Mouse (Mus musculus) retina, embryonic 14.5 days (tissue): ENCODE measurements at regions not wholly inside any gene's neighbourhood (a gene's known extent, or its start where the extent isn't known, plus 50 kb on each side); places are given as distances from the start of the nearest gene placed in this dataset.
"Not testable (repeated sequence)": the region's sequence is repeated elsewhere in the genome, so short reads cannot be mapped to it uniquely, and the experiment has no call there.

Experiments used
- DNase-seq: peaks from one replicate; pipeline ENCODE4 v3.0.0-alpha.2; 2015; ENCODE audit warnings: low spot score

DNA sequence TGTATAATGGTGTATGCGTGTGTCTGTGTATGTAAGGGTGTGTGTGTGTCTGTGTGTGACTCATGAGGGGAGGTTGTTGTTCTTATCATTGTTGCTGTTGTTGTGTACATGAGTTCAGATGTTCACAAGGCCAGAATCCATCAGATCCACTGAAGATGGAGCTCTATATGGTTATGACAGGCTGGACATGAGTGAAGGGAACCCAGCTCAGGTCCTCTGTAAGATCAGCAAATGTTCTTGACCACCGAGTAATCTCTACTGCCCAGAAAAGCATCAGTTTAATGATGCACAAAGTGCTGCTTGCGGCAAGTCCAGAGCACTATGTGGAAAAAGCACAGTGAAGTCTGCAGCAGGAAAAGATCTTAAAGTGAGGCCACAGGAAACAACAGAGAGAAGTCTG, 77.5 kb downstream of the Gm15319 start:
- not testable (repeated sequence) for DNase-seq

DNA sequence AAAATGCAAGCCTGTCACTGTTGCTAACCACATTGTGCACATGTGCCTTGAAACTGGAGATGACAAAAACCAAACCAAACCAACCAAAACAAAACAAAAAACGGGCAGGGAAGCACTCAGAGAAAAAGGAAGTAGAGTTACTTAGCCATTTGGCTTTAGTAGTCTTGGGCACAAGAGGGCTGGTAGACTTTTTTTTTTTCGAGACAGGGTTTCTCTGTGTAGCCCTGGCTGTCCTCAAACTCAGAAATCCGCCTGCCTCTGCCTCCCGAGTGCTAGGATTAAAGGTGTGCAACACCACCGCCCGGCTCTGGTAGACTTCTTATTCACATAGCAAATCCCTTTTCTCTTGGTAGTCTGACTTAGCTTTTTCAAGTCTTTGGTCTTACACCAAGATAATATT, 78.2 kb downstream of the Gm15319 start:
- not testable (repeated sequence) for DNase-seq

DNA sequence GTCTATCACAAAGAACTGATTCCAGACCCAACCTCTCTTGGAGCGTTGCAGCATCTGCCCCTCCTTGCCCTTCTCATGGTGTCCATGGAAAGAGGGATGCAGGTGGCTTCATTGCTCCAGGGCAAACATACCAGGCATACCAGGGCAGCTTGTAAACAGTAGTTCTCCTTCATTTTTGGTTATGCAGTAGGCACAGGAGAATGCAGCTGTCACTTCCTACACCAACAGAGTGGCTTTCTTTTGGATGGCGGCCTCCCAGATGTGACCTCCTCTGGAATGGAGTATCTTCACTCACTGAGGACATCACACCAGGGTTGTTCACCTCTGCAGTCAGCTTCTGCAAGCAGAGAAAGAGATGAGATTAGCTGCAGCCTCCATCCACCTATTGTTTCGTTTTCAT, 79.9 kb downstream of the Gm15319 start:
- DNase-seq, result not testable (repeated sequence)

DNA sequence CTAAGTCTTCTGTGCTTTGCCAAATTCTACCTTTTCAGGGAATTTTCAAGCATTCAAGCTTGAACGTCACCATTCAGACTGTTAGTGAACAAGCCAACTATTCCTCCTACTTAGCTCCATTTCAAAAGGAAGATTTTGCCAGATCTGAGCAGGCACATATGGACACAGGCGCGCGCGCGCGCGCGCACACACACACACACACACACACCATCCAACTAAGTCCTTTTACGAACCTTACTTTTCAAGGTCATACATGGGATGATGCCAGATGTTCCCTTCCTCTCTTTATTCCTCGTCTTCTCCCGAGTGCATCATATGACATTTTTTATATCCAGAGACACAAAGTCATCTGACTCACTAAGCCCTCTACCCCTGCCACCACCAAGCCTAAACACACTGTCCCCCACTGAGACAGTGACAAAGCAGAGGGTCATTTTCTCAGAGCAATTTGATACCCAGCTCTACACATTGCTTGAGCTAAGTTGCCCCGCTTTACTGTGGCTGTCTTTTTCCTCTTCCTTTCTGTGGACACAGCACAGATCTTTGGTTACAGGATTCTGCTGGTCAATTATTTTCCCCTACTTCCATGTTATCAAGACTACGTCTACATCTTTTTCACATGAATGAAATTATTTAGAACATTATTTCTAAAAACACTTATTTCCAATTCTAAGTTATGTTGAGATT, 81.7 kb downstream of the Gm15319 start:
- DNase-seq, result not testable (repeated sequence)

DNA sequence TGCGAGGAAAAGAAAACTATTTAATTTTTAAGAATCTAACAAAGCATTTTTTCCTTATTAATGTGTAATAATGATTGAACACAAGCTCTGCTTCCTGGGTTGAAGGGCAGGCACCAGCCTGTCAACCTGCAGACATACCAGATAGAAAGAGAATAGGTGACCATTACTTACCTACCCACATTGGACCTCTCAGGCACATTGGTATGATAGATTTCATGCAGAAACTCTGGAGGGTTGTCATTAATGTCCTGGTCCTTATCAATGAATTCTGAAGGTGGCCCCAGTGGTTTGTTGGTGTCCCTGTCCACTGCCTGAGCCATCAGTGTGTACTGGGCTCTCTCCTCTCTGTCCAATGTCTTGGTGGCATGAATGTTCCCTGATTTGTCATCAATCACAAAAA, 85.3 kb downstream of the Gm15319 start:
- DNase-seq, result not testable (repeated sequence)

DNA sequence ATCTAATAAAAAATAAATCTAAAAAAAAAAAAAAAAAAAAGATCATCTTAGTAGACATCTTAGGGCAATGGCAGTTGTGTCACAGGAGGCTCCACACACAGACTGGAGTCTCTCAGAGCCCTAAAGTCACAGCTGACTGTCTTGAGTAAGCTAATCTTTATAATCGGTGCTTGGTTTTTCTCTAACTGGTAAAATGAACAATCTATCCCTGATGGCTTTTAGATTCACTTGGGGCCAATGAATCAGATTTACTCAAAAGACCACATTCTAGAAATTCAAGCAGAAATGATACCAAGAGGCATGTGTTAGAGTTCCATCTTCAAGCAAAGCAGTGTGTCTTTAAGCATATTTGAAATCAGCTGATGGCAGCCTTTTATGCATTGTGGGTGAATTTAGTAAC, 86.3 kb downstream of the Gm15319 start:
- DNase-seq, result not testable (repeated sequence)

DNA sequence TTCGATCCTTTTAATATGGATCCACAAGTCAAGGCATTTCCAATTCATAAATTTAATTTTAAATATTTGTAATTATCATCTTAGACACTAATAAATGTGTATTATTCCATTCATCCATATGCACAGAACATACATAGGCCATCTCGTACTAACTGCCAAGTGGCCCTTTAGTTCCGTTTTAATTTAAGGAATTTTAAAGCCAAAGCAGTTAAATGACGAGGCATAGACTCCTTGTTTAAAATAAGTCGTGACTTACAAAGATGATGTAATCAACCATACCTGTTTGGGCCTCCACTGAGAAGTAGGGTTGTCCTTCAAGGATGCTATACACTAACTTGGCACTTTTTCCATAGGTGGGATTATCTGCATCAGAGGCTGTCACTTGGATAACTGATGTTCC, 89.2 kb downstream of the Gm15319 start:
- not testable (repeated sequence) for DNase-seq

DNA sequence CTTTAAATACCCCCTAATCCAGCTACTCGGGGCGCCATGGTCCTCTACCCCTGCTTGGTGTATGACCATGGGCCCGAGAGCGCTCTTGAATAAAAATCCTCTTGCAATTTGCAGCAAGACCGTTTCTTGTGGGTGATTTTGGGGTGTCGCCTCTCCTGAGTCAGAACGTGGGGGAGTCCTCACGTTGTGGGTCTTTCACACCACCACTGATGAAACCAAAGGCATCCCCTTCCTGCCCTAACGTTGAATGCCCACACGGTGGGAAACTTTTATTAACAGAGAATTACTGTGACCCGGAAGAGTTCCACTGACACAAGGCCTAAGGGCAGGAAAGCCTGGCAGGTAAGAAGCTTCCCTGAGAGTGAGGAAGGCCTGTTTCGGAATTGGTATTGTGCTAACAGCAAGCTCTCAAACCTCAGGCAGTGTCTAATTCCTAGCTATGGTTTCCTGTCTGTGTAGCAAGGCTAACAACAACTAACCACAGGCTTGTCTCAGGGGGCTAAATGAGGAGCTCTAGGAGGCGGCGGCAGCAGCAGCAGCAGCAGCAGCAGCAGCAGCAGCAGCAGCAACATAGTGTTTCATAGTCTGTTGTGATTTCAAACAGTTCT, 95.4 kb downstream of the Gm15319 start:
- not testable (repeated sequence) for DNase-seq

DNA sequence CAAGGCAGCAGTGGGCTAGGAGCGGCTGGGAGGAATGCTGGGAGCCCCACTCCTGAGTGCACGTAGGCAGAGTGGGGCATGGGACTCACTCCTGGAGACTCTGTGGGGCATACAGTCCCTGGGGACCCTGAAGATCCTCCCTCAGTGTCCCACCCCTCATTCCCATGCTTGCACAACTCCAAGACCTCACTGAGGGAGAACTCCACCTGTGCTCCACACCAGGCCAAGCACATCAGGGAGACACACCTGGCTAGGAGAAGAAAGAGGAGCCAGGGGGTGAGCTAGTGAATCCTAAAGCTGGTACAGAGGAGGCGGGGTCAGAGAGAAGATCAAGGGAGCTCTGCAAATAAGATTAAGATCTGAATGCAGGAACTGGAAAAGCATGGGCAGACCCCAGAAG, 96.2 kb downstream of the Gm15319 start:
- not testable (repeated sequence) for DNase-seq

DNA sequence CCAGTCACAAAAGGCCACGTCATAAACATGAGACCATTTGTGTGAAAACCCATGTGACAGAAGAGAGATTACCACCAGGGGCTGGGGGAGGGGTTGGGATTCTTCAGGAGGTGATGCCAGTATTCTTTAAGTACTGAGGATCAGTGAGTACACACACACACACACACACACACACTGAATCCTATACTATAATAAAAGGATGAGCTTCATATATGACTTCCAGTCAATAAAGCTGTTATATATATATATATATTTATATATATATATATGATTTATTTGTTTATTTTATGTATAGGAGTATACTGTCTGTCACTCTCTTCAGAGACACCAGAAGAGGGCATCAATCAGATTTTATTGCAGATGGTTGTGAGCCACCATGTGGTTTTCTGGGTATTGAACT, 98.4 kb downstream of the Gm15319 start:
- DNase-seq, result not testable (repeated sequence)

DNA sequence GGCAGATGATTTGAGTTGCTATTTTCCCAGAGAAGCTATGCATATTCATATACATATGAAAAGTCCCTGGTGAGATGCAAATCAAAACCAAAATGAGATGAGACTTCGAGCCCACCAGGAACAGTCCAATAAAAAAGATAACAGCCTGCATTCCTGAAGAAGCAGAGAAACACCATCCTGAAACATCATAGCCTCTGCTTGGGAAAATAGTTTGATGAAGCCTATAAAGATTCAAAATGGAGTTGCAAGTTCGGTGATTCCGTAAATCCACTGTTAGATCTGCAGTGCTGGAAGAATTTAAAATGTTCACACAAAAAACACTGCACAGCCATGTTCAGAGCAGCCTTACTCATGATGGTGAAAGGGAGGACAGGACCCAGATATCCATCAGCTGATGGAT, 98.9 kb downstream of the Gm15319 start:
- not testable (repeated sequence) for DNase-seq

DNA sequence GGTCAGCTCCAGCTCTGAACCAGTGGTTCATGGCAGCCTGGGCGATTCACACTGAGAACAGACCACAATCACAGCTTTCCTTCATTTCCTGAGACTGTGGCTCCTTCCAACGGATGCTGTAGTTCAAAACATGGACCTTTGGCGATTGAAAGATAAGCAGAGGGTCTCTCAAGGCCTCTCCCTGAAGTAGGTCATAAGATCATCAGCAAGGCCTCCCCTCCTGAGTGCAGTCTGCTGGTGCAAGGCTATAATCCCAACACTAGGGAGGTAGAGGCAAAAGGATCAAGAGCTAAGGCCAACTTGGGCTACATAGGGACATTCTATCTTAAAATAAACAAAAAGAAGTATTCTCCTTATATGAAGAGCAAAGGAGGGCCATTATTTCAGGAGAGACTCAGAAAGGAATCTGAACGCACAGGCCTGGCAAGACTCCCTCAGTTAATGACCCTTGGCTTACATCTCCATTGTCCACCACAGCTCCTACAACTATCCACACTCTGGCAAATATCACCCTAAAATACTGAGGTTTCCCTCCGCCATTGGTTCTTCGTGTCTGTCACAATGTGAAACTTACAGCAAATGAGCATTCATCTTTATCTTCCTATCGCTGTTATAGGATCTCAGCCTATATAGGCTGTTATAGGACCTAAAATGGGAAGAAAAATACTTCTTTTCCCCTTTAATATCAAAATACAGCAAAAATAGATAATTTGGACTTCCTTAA, 100.0 kb downstream of the Gm15319 start:
- peak; percentile 3 for DNase-seq

DNA sequence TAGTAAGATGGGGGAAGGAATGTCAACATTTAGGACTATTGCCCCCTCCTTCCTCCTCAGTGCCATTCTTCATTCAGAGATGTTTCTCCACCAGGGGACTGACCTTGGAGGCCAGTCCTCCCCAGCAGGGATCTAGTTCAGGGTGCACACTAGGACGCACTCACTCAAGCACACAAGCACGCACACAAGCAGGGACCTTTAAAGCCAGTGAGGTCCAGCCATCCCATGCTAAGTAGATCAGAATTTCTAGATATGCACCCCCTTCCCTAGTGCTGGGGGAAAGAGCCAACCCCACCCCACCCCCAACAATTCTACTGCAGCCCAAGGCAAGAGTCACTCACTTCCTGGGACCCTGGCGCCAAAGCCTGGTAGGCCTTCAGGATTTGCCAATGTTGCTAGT, 100.8 kb downstream of the Gm15319 start:
- DNase-seq, result not testable (repeated sequence)

DNA sequence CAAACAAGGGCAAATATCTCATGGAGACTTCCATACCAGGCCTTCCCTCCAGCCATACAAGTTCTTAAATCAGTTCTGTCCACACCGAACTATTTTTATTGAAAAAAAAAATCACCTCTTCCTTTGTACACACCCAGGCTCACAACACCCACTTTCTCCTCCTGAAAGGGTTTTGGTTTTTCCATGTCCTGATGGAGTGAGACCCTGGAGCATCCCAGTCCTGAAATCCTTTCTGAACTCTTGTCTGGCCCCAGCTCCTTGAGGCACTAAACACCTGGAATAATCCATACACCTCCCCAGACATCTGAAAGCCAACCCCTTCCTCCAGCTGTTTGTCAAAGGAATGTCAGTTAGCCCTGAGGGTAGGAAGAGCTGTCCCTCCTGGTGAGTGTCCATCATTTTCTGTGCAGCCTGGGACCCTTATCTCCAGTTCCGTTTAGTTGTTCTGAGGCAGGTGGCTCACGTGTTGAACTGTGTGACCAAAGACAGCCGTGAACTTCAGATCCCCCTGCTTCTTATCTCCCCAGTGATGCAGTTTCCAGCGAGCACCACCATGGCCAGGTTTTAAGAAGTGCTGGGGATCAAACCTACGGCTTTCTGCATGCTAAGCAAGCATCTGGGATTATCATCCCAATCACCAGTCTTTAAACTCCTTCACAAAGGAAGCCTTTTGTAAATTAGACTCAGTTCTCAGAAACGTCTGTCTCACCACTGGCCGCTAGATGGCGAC, 101.4 kb downstream of the Gm15319 start:
- not testable (repeated sequence) for DNase-seq

DNA sequence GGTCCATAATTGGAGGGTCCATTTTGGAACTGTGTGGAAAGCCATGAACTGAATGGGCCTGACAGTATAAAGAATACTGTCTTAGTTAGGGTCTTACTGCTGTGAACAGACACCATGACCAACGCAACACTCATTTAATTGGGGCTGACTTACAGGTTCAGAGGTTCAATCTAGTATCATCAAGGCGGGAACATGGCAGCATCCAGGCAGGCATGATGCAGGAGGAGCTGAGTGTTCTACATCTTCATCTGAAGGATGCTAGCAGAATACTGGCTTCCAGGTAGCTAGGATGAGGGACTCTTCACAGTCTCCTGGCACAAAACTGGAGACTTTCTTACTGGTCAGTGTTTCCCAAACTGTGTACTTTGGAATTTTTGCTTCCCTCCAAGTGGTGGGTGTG, 102.0 kb downstream of the Gm15319 start:
- DNase-seq, result not testable (repeated sequence)

DNA sequence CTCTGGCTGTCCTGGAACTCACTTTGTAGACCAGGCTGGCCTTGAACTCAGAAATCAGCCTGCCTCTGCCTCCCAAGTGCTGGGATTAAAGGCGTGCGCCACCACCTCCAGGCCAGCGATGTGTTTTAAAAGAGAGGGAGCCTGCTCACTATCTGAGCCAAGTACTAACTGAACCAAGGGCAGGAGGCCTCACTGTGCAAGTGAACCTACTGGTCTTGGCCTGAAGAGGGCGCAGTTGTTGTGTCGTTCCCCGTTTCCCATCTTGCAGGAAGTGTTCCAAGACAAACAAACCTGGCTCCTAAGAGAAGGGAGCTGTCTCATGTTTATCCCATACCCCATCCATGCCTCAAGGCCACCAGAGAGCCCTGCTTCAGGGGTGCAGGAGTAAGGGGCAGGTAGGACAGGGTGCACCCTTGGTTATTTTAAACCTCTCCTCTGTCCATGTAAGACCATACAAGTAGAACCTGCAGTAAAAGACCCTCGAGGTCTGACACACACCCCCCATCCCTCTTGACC, 102.8 kb downstream of the Gm15319 start:
- not testable (repeated sequence) for DNase-seq

DNA sequence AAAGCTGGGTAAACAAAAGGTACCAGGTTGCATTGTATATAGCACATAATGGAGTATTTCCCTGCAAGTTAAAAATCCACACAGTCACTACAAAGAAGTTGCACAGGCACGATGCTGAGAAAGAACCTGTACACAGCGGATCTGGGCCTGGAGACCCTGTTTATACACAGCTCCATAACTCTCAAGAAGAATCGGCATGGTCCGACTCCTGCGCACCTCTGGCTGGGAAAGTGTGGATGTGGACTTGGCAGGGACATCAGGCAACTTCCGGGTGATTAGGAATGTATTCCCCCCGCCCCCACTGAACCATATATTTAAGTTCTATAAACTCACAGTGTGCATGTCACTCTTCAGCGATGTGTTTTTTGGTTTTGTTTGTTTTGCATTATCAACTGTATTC, 103.3 kb downstream of the Gm15319 start:
- not testable (repeated sequence) for DNase-seq
